10 mouse cellular contexts compared by ENCODE assay signal in genomic region chr5:3405102-3405501, GRCm38 (mm10).
DNase-seq lines count a peak whose midpoint lies in the region; ATAC-seq and TF ChIP-seq lines count a peak whose summit lies in the region.
"Had no signal": no experiment of that assay in that cellular context is flagged by ENCODE, and none has a peak within 500 bp of the region (broad histone marks: within the 10 kb centered on the region; RNA-seq: fewer than 3 reads in every experiment).

No protein-coding gene starts in this region.

- no peak overlapping the region for H3K9ac ChIP-seq in hindbrain, embryonic 16.5 days (ENCODE audit: low read depth, low read length)
- no peak overlapping the region for H3K9ac ChIP-seq in hindbrain, embryonic 11.5 days (ENCODE audit: low read depth, low read length)
- no peak overlapping the region for H3K9ac ChIP-seq in limb, embryonic 12.5 days (replicated peaks)
- H3K9ac ChIP-seq in kidney, embryonic 14.5 days (ENCODE audit: low read depth, low read length): no peak overlapping the region
- H3K9ac ChIP-seq: liver, embryonic 13.5 days; midbrain, embryonic 13.5 days had no signal

- TF ChIP-seq CTCF in cerebellum, adult 2 months (IDR thresholded peaks at IDR 0.05; ENCODE audit: borderline replicate concordance, insufficient read depth, low read depth, low read length): no peak

- no peaks in the 10 kb centered on the region for H3K36me3 ChIP-seq in hindbrain, embryonic 16.5 days (ENCODE audit: control insufficient read depth, insufficient read depth, low read length)
- no peaks in the 10 kb centered on the region for H3K36me3 ChIP-seq in hindbrain, embryonic 11.5 days (ENCODE audit: control insufficient read depth, insufficient read depth, low read length)
- no peaks in the 10 kb centered on the region for H3K36me3 ChIP-seq in limb, embryonic 12.5 days
- H3K36me3 ChIP-seq in kidney, embryonic 14.5 days (ENCODE audit: control insufficient read depth, insufficient read depth, low read length): no peaks in the 10 kb centered on the region
- H3K36me3 ChIP-seq: midbrain, embryonic 13.5 days had no signal

- no peaks in the 10 kb centered on the region for H3K4me1 ChIP-seq in hindbrain, embryonic 16.5 days (ENCODE audit: control insufficient read depth, insufficient read depth, low read depth, low read length)
- no peaks in the 10 kb centered on the region for H3K4me1 ChIP-seq in hindbrain, embryonic 11.5 days (replicated peaks; ENCODE audit: control insufficient read depth, insufficient read depth, low read length)
- no peaks in the 10 kb centered on the region for H3K4me1 ChIP-seq in cerebellum, adult 2 months (ENCODE audit: control insufficient read depth, insufficient read depth, low read length)
- peaks cover 27% of the 10 kb centered on the region for H3K4me1 ChIP-seq in limb, embryonic 12.5 days (replicated peaks)
- H3K4me1 ChIP-seq in kidney, embryonic 14.5 days (ENCODE audit: control insufficient read depth, insufficient read depth, low read length): no peaks in the 10 kb centered on the region

- WGBS in hindbrain, embryonic 16.5 days: 16% methylated on average over 6 of the region's 6 CpGs
- 49% methylated on average over 6 of the region's 6 CpGs for WGBS in hindbrain, embryonic 11.5 days
- 5% methylated on average over 6 of the region's 6 CpGs for WGBS in cerebellum, adult 2 months
- WGBS in limb, embryonic 12.5 days: 20% methylated on average over 6 of the region's 6 CpGs
- 50% methylated on average over 6 of the region's 6 CpGs for WGBS in kidney, embryonic 14.5 days

- H3K27me3 ChIP-seq in hindbrain, embryonic 16.5 days (replicated peaks; ENCODE audit: control insufficient read depth, insufficient read depth, low read length): no peaks in the 10 kb centered on the region
- no peaks in the 10 kb centered on the region for H3K27me3 ChIP-seq in hindbrain, embryonic 11.5 days (ENCODE audit: control insufficient read depth, insufficient read depth, low read length)
- no peaks in the 10 kb centered on the region; the same call in 1 of the 2 replicates for H3K27me3 ChIP-seq in cerebellum, adult 2 months (ENCODE audit: control insufficient read depth, insufficient read depth, low read length)
- no peaks in the 10 kb centered on the region for H3K27me3 ChIP-seq in limb, embryonic 12.5 days
- H3K27me3 ChIP-seq in kidney, embryonic 14.5 days (ENCODE audit: control insufficient read depth, insufficient read depth, low read length): no peaks in the 10 kb centered on the region
- H3K27me3 ChIP-seq: liver, embryonic 13.5 days; midbrain, embryonic 13.5 days had no signal

- no peak overlapping the region for H3K27ac ChIP-seq in hindbrain, embryonic 16.5 days (ENCODE audit: low read depth, low read length)
- no peak overlapping the region for H3K27ac ChIP-seq in hindbrain, embryonic 11.5 days (ENCODE audit: low read depth, low read length)
- no peak overlapping the region for H3K27ac ChIP-seq in cerebellum, adult 2 months (ENCODE audit: insufficient read depth, low read length)
- 0 out of 2 replicates have a peak overlapping the region, but pooled peaks have one; percentile 29 for H3K27ac ChIP-seq in limb, embryonic 12.5 days
- H3K27ac ChIP-seq in kidney, embryonic 14.5 days (ENCODE audit: low read depth, low read length): no peak overlapping the region
- H3K27ac ChIP-seq: kidney, postnatal 0 days; liver, embryonic 13.5 days; midbrain, embryonic 13.5 days had no signal

- H3K9me3 ChIP-seq in hindbrain, embryonic 16.5 days (ENCODE audit: control insufficient read depth, low read length): no peaks in the 10 kb centered on the region
- no peaks in the 10 kb centered on the region for H3K9me3 ChIP-seq in hindbrain, embryonic 11.5 days (ENCODE audit: control insufficient read depth, low read length)
- no peaks in the 10 kb centered on the region for H3K9me3 ChIP-seq in limb, embryonic 12.5 days
- no peaks in the 10 kb centered on the region for H3K9me3 ChIP-seq in kidney, embryonic 14.5 days (ENCODE audit: control insufficient read depth, low read length)
- H3K9me3 ChIP-seq: liver, embryonic 13.5 days; midbrain, embryonic 13.5 days had no signal

- TF ChIP-seq POLR2A in cerebellum, adult 2 months (IDR thresholded peaks at IDR 0.05; ENCODE audit: borderline replicate concordance, insufficient read depth, low read length): no peak

- DNase-seq in hindbrain, embryonic 11.5 days (ENCODE audit: low spot score): no peak
- DNase-seq in Muller cell, postnatal 12 days (ENCODE audit: inconsistent ontology term): peak; percentile 83
- DNase-seq in cerebellum, adult 2 months: peak; percentile 46 to 69
- no peak for DNase-seq in frontal cortex, adult 2 months (ENCODE audit: extremely low spot score in 1 of 2, low spot score in 1 of 2)
- DNase-seq: liver, embryonic 13.5 days had no signal

- H3K4me2 ChIP-seq in hindbrain, embryonic 16.5 days (ENCODE audit: low read length): no peak overlapping the region
- H3K4me2 ChIP-seq in hindbrain, embryonic 11.5 days (replicated peaks; ENCODE audit: low read depth, low read length): no peak overlapping the region
- H3K4me2 ChIP-seq in limb, embryonic 12.5 days: peak overlapping the region; percentile 19; the same call in 1 of the 2 replicates
- H3K4me2 ChIP-seq in kidney, embryonic 14.5 days (replicated peaks; ENCODE audit: low read depth, low read length): no peak overlapping the region
- H3K4me2 ChIP-seq: liver, embryonic 13.5 days; midbrain, embryonic 13.5 days had no signal

- no peak overlapping the region for H3K4me3 ChIP-seq in hindbrain, embryonic 16.5 days (ENCODE audit: low read length)
- H3K4me3 ChIP-seq in hindbrain, embryonic 11.5 days (ENCODE audit: low read depth, low read length): no peak overlapping the region
- no peak overlapping the region for H3K4me3 ChIP-seq in cerebellum, adult 2 months (replicated peaks; ENCODE audit: insufficient read depth, low read depth, low read length)
- no peak overlapping the region for H3K4me3 ChIP-seq in limb, embryonic 12.5 days (replicated peaks)
- H3K4me3 ChIP-seq in kidney, embryonic 14.5 days (ENCODE audit: low read length): no peak overlapping the region
- H3K4me3 ChIP-seq: liver, embryonic 13.5 days; midbrain, embryonic 13.5 days had no signal

- 0 out of 2 replicates have a peak, but pooled peaks have one; percentile 27 for ATAC-seq in hindbrain, embryonic 16.5 days
- no peak for ATAC-seq in hindbrain, embryonic 11.5 days (ENCODE audit: low FRiP score)
- no peak for ATAC-seq in limb, embryonic 12.5 days (ENCODE audit: insufficient number of reproducible peaks, insufficient read depth, low FRiP score, low TSS enrichment, low read depth)
- ATAC-seq in kidney, embryonic 14.5 days (ENCODE audit: low FRiP score, low TSS enrichment): no peak
- ATAC-seq: midbrain, embryonic 13.5 days had no signal

Comparison
In these comparisons a context has a peak if more than half of its experiments do, and no peak if none do; other contexts are left out.
1. DNase-seq: peak in Muller cell, postnatal 12 days (single experiment) and cerebellum, adult 2 months (2 of 2); none in hindbrain, embryonic 11.5 days (single experiment) and frontal cortex, adult 2 months (0 of 2).